Mouse (Mus musculus): ENCODE data around the gene Ripply1. TPM values are rescaled to one million over a fixed set of nuclear protein-coding genes. Genes with fewer than 3 reads are reported as not detected.

The Ripply1 gene
- total RNA-seq (2021) = not detected
- long read RNA-seq, experiment 1 = 0 reads
- long read RNA-seq, experiment 2 = 0 reads

GRCm38 (mm10) chrX:139782278-139783044 lies at the start of gene Ripply1:
Gene Ripply1, minus strand, starts transcription at chrX:139782353.
- DNase-seq (ENCODE audit: low spot score in 2 of 2) = no peak

- DNase-seq (ENCODE audit: low spot score in 2 of 2) = no peak
Measured at GRCm38 (mm10) chrX:139828363-139829092, 46.4 kb upstream of the Ripply1 start.

GRCm38 (mm10) chrX:139826926-139827325 lies 44.8 kb upstream of the Ripply1 start:
- DNase-seq (ENCODE audit: low spot score in 2 of 2) = no peak

GRCm38 (mm10) chrX:139825402-139825801 lies 43.2 kb upstream of the Ripply1 start:
- DNase-seq (ENCODE audit: low spot score in 2 of 2) = no peak

GRCm38 (mm10) chrX:139815201-139815600 lies 33.0 kb upstream of the Ripply1 start:
- DNase-seq (ENCODE audit: low spot score in 2 of 2) = no peak

GRCm38 (mm10) chrX:139814018-139814635 lies 32.0 kb upstream of the Ripply1 start:
- no peak for DNase-seq (ENCODE audit: low spot score in 2 of 2)

DNA sequence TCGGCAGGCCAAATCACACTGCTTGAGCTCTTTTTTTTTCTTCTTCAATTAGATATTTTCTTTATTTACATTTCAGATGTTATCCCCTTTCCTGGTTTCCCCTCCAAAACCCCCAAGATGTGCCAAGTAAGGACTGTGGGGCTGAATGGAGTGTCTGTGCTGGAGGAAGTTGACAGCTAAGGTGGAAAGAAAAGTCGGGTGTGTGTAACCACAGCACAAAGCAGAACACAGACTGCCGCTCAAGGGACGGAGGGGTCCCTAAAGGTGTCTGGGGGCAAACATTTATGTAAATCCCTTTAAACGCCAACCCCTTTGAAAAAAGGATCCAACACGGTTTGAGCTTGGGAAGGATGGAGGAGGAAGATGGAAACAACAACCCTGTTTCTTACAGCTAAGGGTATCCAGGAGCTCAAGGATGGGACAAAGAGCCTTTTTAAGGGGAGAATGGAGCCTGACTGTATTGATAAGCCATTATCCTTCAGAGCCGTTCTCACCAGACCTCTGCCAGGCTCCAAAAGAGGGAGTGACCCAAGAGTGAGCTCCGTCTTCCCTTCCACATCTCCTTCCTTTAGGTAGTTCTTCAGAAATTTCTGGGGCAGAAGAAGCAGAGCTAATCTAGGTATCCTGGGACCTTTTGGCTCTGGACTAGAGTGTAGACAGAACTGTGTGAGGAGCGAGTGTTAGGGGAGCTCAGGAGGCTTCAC lies 31.3 kb upstream of the Ripply1 start:
- DNase-seq (ENCODE audit: low spot score in 2 of 2) = no peak

DNA sequence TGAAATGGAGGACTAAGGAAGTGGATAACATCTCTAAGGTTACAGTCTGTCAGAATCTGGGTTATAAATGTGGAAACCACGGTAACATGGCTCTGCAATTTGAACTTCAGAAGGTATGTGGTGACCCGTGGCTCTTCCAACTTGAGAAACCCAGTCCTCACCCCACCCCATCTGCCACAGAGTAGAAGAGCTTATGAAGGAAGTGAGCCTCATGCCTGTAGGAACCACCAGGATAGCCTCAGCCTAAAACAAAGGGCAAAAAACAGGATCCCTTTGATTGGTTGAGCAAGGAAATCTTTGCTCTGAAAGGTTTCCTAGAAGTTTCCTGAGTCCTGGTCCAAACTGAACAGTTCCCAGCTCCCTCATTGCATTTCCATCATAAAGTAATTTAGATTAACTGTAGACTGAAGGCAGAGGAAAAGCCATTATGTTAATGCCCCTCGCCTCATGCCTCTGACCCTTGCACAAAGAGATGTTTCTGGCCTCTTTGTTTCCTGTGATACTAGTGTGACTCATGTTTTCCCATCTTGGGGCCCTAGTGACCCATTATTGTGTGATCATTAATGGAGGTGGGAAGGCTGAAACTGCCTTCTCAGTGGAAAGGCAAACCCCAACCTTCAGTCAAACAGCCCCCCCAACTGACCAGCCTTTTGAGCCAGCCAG lies 30.6 kb upstream of the Ripply1 start:
- DNase-seq (ENCODE audit: low spot score in 2 of 2) = no peak

- no peak for DNase-seq (ENCODE audit: low spot score in 2 of 2)
Measured at GRCm38 (mm10) chrX:139808501-139808900, 26.3 kb upstream of the Ripply1 start.

- peak in 1 of 2 experiments; percentile 2 for DNase-seq (ENCODE audit: low spot score in 2 of 2)
Measured at GRCm38 (mm10) chrX:139808085-139808484, 25.9 kb upstream of the Ripply1 start.

GRCm38 (mm10) chrX:139807391-139807790 lies 25.2 kb upstream of the Ripply1 start:
- no peak for DNase-seq (ENCODE audit: low spot score in 2 of 2)

DNA sequence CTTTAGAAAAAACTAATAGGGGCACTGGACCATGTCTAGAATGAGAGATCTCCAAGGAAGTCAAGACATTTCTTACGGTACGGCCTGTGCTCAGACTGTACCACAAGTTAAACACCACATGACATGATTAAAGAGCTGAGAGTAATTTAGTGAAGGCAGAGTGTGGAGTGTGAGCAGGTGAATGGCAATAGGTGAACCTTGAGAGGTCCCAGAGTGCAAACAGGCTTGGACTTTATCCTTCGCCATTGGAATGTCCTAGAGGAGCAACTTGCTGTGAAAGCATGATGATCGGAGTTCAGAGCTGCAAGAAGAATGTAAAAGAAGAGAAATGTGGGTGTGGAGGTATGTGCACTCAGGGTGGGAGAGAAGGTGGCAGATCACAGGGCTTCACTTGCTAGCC lies 23.8 kb upstream of the Ripply1 start:
- DNase-seq (ENCODE audit: low spot score in 2 of 2) = no peak

DNA sequence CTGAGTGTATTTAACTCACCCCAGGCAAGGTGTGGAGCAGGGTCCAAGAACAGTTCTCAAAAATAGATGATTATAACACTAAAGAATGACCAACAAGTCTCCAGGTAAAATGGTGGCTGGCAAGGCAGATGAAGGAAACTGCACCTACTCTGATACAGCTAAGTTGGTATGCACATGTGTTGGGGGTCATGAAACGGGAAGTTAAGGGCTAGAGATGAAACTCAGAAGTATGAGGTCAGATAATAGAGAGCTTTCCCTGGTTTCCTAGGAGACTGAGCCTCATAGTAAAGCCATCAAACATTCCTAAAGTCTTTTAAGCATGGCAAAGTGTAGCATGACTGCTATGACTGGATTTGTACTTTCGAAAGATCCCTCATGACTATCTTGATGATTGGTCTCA lies 20.9 kb upstream of the Ripply1 start:
- no peak for DNase-seq (ENCODE audit: low spot score in 2 of 2)

- no peak for DNase-seq (ENCODE audit: low spot score in 2 of 2)
Measured at GRCm38 (mm10) chrX:139800406-139800878, 18.3 kb upstream of the Ripply1 start, which contains the start of gene Cldn2. Gene Cldn2, plus strand, starts transcription at chrX:139800828.

DNA sequence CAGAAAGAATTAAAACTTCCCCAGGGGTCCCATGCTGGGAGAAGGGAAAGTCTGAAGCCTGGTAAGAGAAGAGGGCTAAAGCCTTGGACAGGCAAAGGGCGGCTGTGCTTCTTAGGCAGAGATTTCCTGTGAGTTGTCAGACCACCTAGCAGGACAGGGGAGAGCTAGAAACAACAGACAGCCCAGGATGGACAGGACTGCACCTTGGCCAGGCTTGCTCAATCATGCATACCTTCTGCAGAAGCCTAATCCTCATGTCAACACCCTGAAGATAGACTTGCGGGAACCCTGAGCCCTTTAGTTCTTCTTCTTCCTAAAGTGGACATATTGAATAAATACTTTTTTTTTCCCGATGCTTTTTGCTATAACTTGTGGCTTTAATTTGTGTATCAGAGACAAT lies 17.8 kb upstream of the Ripply1 start:
- no peak for DNase-seq (ENCODE audit: low spot score in 2 of 2)

DNA sequence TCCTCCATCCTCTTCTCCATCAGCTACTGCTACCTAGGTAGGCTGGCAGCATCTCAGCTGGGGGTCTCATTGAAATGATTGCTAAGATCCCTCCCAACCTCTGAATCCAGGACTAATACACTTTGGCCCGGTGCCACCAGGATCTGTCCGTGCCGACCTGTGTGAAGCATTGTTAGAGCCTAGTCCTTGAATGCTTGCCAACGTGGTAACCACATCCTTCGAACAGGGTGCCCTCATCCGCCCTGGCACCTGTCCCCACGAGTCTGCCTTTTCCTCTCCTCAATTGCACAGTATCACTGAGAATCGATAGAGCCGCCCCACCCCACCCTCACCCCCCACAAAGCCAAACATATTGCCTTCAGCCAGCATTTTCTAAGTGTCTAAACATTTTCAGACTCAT lies 15.7 kb upstream of the Ripply1 start:
- DNase-seq (ENCODE audit: low spot score in 2 of 2) = no peak

- DNase-seq (ENCODE audit: low spot score in 2 of 2) = no peak
Measured at GRCm38 (mm10) chrX:139796037-139796436, 13.9 kb upstream of the Ripply1 start.

DNA sequence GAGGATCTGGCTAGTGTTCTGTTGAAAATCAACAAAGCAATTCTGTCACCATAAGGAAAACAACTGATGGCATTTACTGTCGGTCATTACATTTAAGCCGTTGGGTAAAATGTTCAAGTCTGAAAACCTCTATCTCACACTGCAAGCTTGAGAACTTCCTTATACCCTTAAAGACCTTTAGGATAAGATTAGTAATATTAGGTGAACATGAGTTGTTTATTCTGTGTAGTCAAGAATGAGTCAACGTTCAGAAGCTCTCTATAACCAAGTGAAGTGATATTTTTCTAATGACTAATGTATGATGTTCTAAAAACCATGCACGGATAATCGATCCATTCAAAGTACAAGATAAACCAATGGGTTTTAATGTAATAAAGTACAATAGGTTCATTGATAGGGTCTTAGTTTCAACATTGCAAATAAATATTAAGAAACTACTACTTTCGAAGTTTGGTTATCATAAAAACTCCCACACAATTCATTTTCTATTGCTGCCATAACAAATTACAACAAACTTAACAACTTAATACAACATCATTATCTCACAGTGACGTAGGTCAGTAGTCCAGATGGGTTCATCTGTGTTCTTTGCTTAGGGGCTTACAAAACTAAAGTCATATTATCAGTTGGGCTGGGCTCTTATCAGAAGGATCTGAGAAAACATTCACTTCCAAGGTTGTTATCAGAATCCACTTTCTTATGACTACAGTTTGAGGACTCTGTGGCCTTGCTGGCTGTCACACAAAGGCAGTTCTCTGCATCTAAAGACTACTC lies 12.1 kb upstream of the Ripply1 start:
- no peak for DNase-seq (ENCODE audit: low spot score in 2 of 2)

DNA sequence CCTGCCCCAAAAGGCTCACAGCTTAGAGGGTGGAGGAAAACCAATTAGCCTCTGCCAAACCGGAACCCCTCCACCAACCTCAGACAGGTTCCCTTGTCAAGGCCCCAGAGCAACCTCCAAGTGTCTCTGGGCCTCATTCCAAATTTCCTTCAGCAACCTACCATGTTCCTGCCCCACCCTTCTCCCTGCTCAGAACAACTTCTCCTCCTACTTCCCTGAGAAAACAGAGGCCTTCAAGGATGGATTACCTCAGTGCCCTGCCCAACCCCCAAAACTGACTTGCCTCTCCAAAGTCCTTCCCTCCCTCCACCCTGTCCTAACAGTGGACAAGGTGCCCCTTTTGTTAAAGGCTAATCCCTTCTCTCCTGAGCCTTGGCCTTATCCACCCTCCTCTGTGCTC lies 3.6 kb upstream of the Ripply1 start:
- DNase-seq (ENCODE audit: low spot score in 2 of 2) = no peak

DNA sequence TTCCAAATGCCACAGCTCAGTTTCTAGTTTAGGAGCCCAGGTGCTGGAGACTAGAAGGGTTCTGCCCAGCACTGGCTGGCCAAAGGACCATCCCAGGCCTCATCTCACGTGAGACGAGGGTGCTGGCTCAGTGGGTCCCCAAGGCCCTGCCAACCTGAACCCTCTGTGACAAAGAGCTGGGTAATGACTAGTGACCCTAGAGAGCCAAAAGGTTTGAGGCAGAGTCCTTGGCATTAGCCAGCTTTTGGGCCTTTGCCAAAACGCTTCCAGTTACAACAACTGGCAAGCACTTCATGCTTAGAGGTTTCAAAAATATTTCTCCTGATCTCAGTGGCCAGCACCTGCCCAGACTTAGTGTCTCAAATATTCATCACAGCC lies 881 bp upstream of the Ripply1 start:
- DNase-seq (ENCODE audit: low spot score in 2 of 2) = no peak
